Mouse (Mus musculus): ENCODE measurements around the gene Casc3. TPM values are rescaled to one million over a fixed set of nuclear protein-coding genes. Genes with fewer than 3 reads are reported as not detected.

Gene Casc3
- total RNA-seq, 2 experiments from 2014 or later, result 31.7 to 38.3 TPM

DNA sequence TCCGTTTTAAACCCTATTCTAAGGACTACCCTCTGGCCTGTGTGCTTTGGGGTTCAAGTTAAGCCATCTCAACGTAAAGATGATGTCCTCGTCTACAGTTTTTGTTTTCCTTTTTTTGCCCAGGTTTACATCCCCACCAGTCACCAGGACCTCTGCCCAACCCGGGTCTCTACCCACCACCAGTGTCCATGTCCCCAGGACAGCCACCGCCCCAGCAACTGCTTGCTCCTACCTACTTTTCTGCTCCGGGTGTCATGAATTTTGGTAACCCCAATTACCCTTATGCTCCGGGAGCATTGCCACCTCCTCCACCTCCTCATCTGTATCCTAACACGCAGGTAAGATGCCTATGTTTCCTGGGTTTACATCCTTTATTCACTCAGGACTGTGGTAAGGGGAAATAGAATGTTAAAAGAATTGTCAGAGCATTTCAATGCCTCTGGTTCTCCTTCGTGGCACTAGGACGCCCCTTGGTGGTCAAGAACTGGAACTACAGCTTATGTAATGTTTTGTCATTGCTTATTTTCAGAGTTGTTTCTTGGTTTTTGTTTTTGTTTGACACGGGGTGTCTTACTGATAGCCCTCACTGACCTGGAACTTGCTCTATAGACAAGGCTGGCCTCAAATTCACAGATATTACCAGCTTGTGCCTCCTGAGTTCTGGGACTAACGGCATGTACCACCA lies 24.5 kb downstream of the Casc3 start:
- peak; percentile 67 for ATAC-seq (replicated peaks; ENCODE audit: poor library complexity)

DNA sequence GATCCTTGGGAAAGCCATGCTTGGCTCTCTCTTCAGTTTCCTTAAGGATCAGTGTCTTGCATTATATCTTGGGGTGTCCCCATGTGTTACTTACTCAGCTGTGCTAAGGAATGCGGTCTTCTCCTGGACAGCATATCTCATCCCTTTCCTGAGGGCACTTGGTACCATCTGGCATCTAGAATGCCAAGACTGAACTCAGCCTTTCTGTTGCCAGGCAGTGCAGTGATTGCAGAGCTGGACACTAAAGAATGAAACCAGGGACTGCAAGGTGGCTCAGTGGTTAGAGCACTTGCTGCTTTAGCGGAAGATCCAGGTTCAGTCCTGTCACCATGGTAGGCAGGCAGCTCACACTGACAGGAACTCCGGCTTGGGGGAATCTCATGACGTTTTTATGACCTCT lies 25.2 kb downstream of the Casc3 start:
- no peak for ATAC-seq (replicated peaks; ENCODE audit: poor library complexity)

DNA sequence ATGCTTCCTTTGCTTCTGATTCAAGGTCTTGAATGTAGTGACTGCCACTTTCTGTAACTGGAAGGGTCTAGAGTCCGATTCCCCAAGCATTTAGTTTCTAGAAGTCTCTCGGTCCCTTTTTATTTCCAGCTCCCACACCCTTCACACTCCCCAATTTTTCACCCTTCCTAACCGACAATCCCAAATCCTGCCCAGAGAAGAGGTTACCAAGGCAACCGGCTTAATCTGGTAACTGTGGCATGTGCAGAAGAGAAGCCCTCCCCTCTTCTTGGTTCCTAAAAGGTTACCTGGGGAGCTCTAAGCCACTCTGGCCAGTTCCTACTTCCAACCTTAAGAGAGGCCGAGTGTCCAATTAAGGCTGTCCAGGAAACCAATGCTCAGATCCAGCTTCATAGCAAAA lies 30.6 kb downstream of the Casc3 start:
- no peak for ATAC-seq (replicated peaks; ENCODE audit: poor library complexity)

GRCm38 (mm10) chr11:98835725-98836124 lies 31.0 kb downstream of the Casc3 start:
- no peak for ATAC-seq (replicated peaks; ENCODE audit: poor library complexity)

DNA sequence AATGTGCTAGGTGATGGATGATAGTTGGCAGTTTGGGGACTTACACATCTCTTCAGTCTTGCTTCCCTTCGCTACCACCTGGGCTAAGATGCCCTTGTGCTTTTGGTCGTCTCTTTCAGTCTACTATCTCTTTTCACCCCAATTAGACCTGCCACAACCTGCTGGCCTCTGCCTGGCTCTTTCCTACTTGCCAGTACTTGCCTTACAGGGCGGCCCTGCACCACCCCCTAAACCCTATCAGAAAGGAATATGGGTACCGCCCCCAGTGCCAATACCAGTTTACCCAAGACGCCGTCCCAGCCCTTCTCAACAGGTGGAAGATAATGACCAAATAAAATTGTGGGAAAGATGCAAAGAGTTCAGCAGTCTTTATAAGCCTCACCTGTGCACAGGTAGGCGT lies 31.4 kb downstream of the Casc3 start:
- ATAC-seq (replicated peaks; ENCODE audit: poor library complexity), result peak; percentile 38; the same call in 1 of the 2 replicates

GRCm38 (mm10) chr11:98836651-98837141 lies 32.0 kb downstream of the Casc3 start, which contains the start of gene Rapgefl1:
Gene Rapgefl1, plus strand, starts transcription at chr11:98836785.
- ATAC-seq (replicated peaks; ENCODE audit: poor library complexity), result peak; percentile 97

- ATAC-seq (replicated peaks; ENCODE audit: poor library complexity), result no peak
These were observed 32.6 kb downstream of the Casc3 start for GRCm38 (mm10) chr11:98837231-98837704.

GRCm38 (mm10) chr11:98837917-98838316 lies 33.2 kb downstream of the Casc3 start:
- no peak for ATAC-seq (replicated peaks; ENCODE audit: poor library complexity)

DNA sequence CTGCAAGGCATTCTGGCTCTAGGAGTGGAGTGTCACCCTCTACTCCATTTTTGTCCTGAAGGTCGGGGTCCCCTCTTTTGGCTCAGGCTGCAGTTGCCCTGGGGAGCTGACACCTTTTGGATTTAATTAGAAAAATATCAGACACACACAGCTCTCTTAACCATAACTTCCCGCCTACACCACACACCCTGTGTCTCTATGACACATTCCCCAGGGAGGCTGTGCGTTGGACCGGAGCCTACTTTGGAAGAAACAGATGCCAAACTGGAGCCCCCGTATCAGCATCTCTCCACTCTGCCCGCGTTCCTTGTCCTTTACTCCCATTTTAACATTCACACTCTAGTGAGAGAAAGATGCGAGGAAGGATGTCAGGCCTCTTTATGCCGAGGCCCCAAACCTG lies 33.8 kb downstream of the Casc3 start:
- ATAC-seq (replicated peaks; ENCODE audit: poor library complexity), result no peak

GRCm38 (mm10) chr11:98839402-98839801 lies 34.7 kb downstream of the Casc3 start:
- ATAC-seq (replicated peaks; ENCODE audit: poor library complexity), result no peak

DNA sequence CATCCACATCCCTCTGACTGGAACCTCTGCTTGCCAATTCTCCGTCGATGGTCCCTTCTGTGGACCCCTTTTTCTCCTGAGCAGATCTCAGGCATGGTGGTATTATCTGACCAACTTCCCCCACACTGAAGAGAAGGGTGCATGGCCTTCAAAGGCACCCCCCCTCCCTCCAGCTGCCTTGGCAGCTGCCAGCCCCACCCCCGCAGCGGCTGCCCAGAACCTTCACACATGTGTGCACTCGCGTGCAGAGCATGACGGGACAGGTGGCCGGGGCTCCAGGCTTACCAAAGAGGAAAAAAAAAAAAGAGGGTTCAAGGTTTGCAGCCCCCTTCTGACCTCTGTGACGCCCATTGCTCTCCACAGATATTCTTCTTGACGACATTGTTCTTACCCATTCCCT lies 35.2 kb downstream of the Casc3 start:
- ATAC-seq (replicated peaks; ENCODE audit: poor library complexity), result no peak

DNA sequence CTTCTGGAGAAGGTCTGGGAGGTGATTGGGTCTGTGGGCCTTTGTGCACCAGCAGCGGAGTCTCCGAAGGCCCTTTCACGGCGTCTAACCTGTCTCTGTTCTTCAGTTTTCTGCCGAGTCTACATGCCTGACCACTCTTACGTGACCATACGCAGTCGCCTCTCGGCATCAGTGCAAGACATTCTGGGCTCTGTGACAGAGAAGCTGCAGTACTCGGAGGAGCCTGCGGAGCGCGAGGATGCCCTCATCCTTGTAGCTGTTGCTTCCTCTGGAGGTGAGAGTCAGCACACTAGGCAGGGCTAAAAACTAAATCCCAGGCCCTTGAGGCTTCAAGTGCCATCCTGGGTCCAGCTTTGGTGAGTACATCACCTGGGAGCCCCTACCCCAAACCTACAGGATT lies 41.3 kb downstream of the Casc3 start:
- no peak for ATAC-seq (replicated peaks; ENCODE audit: poor library complexity)

GRCm38 (mm10) chr11:98846865-98847604 lies 42.3 kb downstream of the Casc3 start:
- ATAC-seq (replicated peaks; ENCODE audit: poor library complexity), result no peak

DNA sequence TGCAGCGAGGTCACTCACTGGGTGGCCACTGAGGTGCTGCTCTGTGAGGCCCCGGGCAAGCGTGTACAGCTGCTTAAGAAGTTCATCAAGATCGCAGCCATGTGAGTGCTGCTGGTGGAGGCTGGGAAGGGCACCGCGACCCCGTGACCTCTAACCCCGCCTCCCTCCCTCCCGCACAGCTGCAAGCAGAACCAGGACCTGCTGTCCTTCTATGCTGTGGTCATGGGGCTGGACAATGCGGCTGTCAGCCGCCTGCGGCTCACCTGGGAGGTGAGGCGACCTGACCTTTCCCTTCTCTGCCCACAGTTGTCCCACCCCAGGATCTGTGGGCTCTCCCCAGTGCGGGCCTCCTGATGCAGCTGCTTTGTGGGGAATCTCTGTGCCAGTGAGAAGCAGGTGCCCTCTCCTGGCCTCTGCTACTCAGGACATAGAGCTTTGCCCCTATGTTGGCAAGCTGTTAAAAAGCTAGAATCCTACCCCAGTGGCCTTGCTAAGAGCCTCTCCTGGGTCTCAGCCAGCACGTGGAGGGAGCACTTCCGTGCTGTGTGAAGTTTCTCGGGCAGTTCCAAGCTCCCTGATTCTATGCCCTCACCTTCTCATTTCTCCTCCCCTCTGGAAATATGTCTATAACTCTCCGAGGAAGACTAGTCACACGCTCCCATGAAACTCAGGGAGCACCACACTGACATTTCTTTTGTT lies 44.6 kb downstream of the Casc3 start:
- 0 out of 2 replicates have a peak, but pooled peaks have one; percentile 29 for ATAC-seq (replicated peaks; ENCODE audit: poor library complexity)

GRCm38 (mm10) chr11:98850100-98851093 lies 45.7 kb downstream of the Casc3 start:
- peak; percentile 49 for ATAC-seq (replicated peaks; ENCODE audit: poor library complexity)

GRCm38 (mm10) chr11:98854116-98854515 lies 49.4 kb downstream of the Casc3 start:
- no peak for ATAC-seq (replicated peaks; ENCODE audit: poor library complexity)

- ATAC-seq (replicated peaks; ENCODE audit: poor library complexity), result no peak
These were observed 50.0 kb downstream of the Casc3 start for GRCm38 (mm10) chr11:98854659-98855058.

GRCm38 (mm10) chr11:98858759-98859731 lies 54.3 kb downstream of the Casc3 start:
- ATAC-seq (replicated peaks; ENCODE audit: poor library complexity), result peak; percentile 68
